Mouse (Mus musculus): ENCODE data around the gene Cldn4. TPM values are rescaled to one million over a fixed set of nuclear protein-coding genes. Genes with fewer than 3 reads are reported as not detected.

Gene Cldn4
- polyA plus RNA-seq, 2 experiments, result 0.29 to 0.35 TPM

- 61% methylated on average over 2 of the region's 2 CpGs for WGBS (ENCODE audit: insufficient replicate concordance)
- no peak overlapping the region for H3K27ac ChIP-seq
Measured at GRCm38 (mm10) chr5:134929988-134930387, 16.7 kb downstream of the Cldn4 start.

GRCm38 (mm10) chr5:134926726-134927125 lies 20.0 kb downstream of the Cldn4 start:
- WGBS (ENCODE audit: insufficient replicate concordance), result 65% methylated on average over 4 of the region's 4 CpGs

More at GRCm38 (mm10) chr5:134929988-134930387, 16.7 kb downstream of the Cldn4 start:
- DNase-seq (ENCODE audit: low read depth in 3 of 3, low spot score in 3 of 3) (no peak), ATAC-seq (ENCODE audit: insufficient read depth) (no peak)
- TF ChIP-seq CTCF (IDR thresholded peaks at IDR 0.05; ENCODE audit: low read depth), result no peak
- H3K4me3 ChIP-seq (ENCODE audit: insufficient read depth in 1 of 2, low read depth in 2 of 2, low read length in 2 of 2), result no peak overlapping the region
- H3K4me1 ChIP-seq (replicated peaks; ENCODE audit: control insufficient read depth in 2 of 2, insufficient read depth in 2 of 2, low read length in 1 of 2), result peaks cover 0 to 6% of the 10 kb centered on the region in 2 experiments; a peak in 1 of 4 replicates
- H3K4me2 ChIP-seq (ENCODE audit: low read depth), result no peak overlapping the region
- H3K9me3 ChIP-seq (ENCODE audit: control insufficient read depth, low read length), result no peaks in the 10 kb centered on the region
- no peaks in the 10 kb centered on the region; the same call in 1 of the 2 replicates for H3K27me3 ChIP-seq (ENCODE audit: control insufficient read depth, insufficient read depth, low read length)
- H3K36me3 ChIP-seq (replicated peaks; ENCODE audit: control insufficient read depth, insufficient read depth, low read depth), result no peaks in the 10 kb centered on the region; the same call in 1 of the 2 replicates
- H3K9ac ChIP-seq (replicated peaks), result no peak overlapping the region

GRCm38 (mm10) chr5:134923141-134923540 lies 23.6 kb downstream of the Cldn4 start:
- 58% methylated on average over 6 of the region's 6 CpGs for WGBS (ENCODE audit: insufficient replicate concordance)
- Histone ChIP-seq H3K4me1 (replicated peaks; ENCODE audit: control insufficient read depth in 2 of 2, insufficient read depth in 2 of 2, low read length in 1 of 2) (peaks cover 33% of the 10 kb centered on the region in 2 experiments), H3K4me3 (ENCODE audit: insufficient read depth in 1 of 2, low read depth in 2 of 2, low read length in 2 of 2) (no peak overlapping the region), H3K27ac (no peak overlapping the region), H3K27me3 (ENCODE audit: control insufficient read depth, insufficient read depth, low read length) (no peaks in the 10 kb centered on the region), H3K36me3 (replicated peaks; ENCODE audit: control insufficient read depth, insufficient read depth, low read depth) (no peaks in the 10 kb centered on the region), H3K9ac (replicated peaks) (no peak overlapping the region), H3K9me3 (ENCODE audit: control insufficient read depth, low read length) (no peaks in the 10 kb centered on the region), H3K4me2 (ENCODE audit: low read depth) (no peak overlapping the region)
- no peak for TF ChIP-seq CTCF (IDR thresholded peaks at IDR 0.05; ENCODE audit: low read depth)
- TF ChIP-seq EP300 (IDR thresholded peaks at IDR 0.05; ENCODE audit: low read depth), result no peak
- no peak for ATAC-seq (ENCODE audit: insufficient read depth)
- no peak for DNase-seq (ENCODE audit: low read depth in 3 of 3, low spot score in 3 of 3)

More at GRCm38 (mm10) chr5:134926726-134927125, 20.0 kb downstream of the Cldn4 start:
- no peak overlapping the region for H3K4me2 ChIP-seq (ENCODE audit: low read depth)
- H3K4me3 ChIP-seq (ENCODE audit: insufficient read depth in 1 of 2, low read depth in 2 of 2, low read length in 2 of 2), result no peak overlapping the region
- no peaks in the 10 kb centered on the region; the same call in 1 of the 2 replicates for H3K27me3 ChIP-seq (ENCODE audit: control insufficient read depth, insufficient read depth, low read length)
- DNase-seq (ENCODE audit: low read depth in 3 of 3, low spot score in 3 of 3) (no peak), ATAC-seq (ENCODE audit: insufficient read depth) (no peak)
- peaks cover under 1 to 6% of the 10 kb centered on the region in 2 experiments for H3K4me1 ChIP-seq (replicated peaks; ENCODE audit: control insufficient read depth in 2 of 2, insufficient read depth in 2 of 2, low read length in 1 of 2)
- no peak for TF ChIP-seq CTCF (IDR thresholded peaks at IDR 0.05; ENCODE audit: low read depth)
- TF ChIP-seq EP300 (IDR thresholded peaks at IDR 0.05; ENCODE audit: low read depth), result no peak
- no peak overlapping the region for H3K9ac ChIP-seq (replicated peaks)
- no peaks in the 10 kb centered on the region for H3K9me3 ChIP-seq (ENCODE audit: control insufficient read depth, low read length)
- H3K27ac ChIP-seq, result no peak overlapping the region
- no peaks in the 10 kb centered on the region for H3K36me3 ChIP-seq (replicated peaks; ENCODE audit: control insufficient read depth, insufficient read depth, low read depth)

GRCm38 (mm10) chr5:134921106-134921505 lies 25.6 kb downstream of the Cldn4 start:
- TF ChIP-seq EP300 (IDR thresholded peaks at IDR 0.05; ENCODE audit: low read depth) (peak; percentile 89), CTCF (IDR thresholded peaks at IDR 0.05; ENCODE audit: low read depth) (no peak)
- H3K4me1 ChIP-seq (replicated peaks; ENCODE audit: control insufficient read depth in 2 of 2, insufficient read depth in 2 of 2, low read length in 1 of 2), result peaks cover 42 to 47% of the 10 kb centered on the region in 2 experiments
- H3K4me3 ChIP-seq (ENCODE audit: insufficient read depth in 1 of 2, low read depth in 2 of 2, low read length in 2 of 2), result no peak overlapping the region
- H3K27me3 ChIP-seq (ENCODE audit: control insufficient read depth, insufficient read depth, low read length), result no peaks in the 10 kb centered on the region
- ATAC-seq (ENCODE audit: insufficient read depth) (peak; percentile 27), DNase-seq (ENCODE audit: low read depth in 3 of 3, low spot score in 3 of 3) (peak; percentile 64 to 74 (median 65))
- H3K9me3 ChIP-seq (ENCODE audit: control insufficient read depth, low read length), result peaks cover 2% of the 10 kb centered on the region
- H3K9ac ChIP-seq (replicated peaks), result peak overlapping the region; percentile 61; the same call in 1 of the 2 replicates
- H3K27ac ChIP-seq, result peak overlapping the region; percentile 95
- H3K4me2 ChIP-seq (ENCODE audit: low read depth), result peak overlapping the region; percentile 62
- 39% methylated on average over 8 of the region's 8 CpGs for WGBS (ENCODE audit: insufficient replicate concordance)
- no peaks in the 10 kb centered on the region for H3K36me3 ChIP-seq (replicated peaks; ENCODE audit: control insufficient read depth, insufficient read depth, low read depth)

GRCm38 (mm10) chr5:134920106-134920687 lies 26.5 kb downstream of the Cldn4 start:
- peak; percentile 77 for TF ChIP-seq EP300 (IDR thresholded peaks at IDR 0.05; ENCODE audit: low read depth)
- TF ChIP-seq CTCF (IDR thresholded peaks at IDR 0.05; ENCODE audit: low read depth), result no peak
- Histone ChIP-seq H3K4me1 (replicated peaks; ENCODE audit: control insufficient read depth in 2 of 2, insufficient read depth in 2 of 2, low read length in 1 of 2) (peaks cover 49 to 53% of the 10 kb centered on the region in 2 experiments), H3K9ac (replicated peaks) (peak overlapping the region; percentile 61), H3K9me3 (ENCODE audit: control insufficient read depth, low read length) (peaks cover 2% of the 10 kb centered on the region), H3K27me3 (ENCODE audit: control insufficient read depth, insufficient read depth, low read length) (no peaks in the 10 kb centered on the region), H3K27ac (peak overlapping the region; percentile 95), H3K36me3 (replicated peaks; ENCODE audit: control insufficient read depth, insufficient read depth, low read depth) (no peaks in the 10 kb centered on the region), H3K4me2 (ENCODE audit: low read depth) (peak overlapping the region; percentile 62), H3K4me3 (ENCODE audit: insufficient read depth in 1 of 2, low read depth in 2 of 2, low read length in 2 of 2) (no peak overlapping the region; a peak in 1 of 4 replicates)
- DNase-seq (ENCODE audit: low read depth in 3 of 3, low spot score in 3 of 3) (peak in 1 of 3 experiments; percentile 48), ATAC-seq (ENCODE audit: insufficient read depth) (no peak)
- WGBS (ENCODE audit: insufficient replicate concordance), result 58% methylated on average over 6 of the region's 6 CpGs

Measured in liver, embryonic 14.5 days (tissue).